Mouse (Mus musculus) neural tube, embryonic 15.5 days (tissue): ENCODE data around the gene Spata48. TPM values are rescaled to one million over a fixed set of nuclear protein-coding genes. Genes with fewer than 3 reads are reported as not detected.

ENCODE experiments used
- polyA plus RNA-seq: library from polyadenylated mRNA; unstranded; fragments of >200 nt; fragmentation: Nextera tagmentation; extraction: Ambion mirVana; gene quantifications from 2 replicates; pipeline ENCODE4 v1.2.1, GENCODE M21; 2015

The Spata48 gene
- polyA plus RNA-seq, 1 experiment from 2014 or later, result 0.93 TPM

Other genes with a start within 250 kb of the Spata48 start
- 1.4 and 1.5 TPM in 2 replicates for gene Zpbp, start 314 bp downstream of the Spata48 start, polyA plus RNA-seq
- not detected in 2 replicates for gene 4930512M02Rik, start 165.7 kb downstream of the Spata48 start, polyA plus RNA-seq
- gene Ikzf1, start 222.9 kb downstream of the Spata48 start, polyA plus RNA-seq, result 0.36 and 6.8 TPM in 2 replicates